Comparison of ENCODE assay signal across 16 mouse cellular contexts in the genomic region with DNA sequence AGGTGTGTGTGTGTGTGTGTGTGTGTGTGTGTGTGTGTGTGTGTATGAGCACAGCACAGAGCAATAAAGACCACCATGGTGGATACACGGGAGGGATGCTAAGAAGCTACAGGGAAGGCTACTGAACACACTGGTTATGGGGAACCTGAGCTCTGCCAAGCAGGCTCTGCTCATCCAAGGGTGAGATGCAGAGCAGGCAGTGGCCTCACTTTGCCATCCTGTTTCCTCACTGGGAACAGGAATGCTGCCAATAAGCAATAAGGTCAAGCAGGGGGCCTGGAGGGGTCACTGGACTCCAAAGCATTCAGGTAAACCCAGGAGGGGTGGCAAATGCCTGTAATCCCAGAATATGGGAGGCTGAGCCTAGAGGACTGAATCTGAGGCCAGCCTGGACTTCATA. TPM values are rescaled to one million over a fixed set of nuclear protein-coding genes. Genes with fewer than 3 reads are reported as not detected.
DNase-seq lines count a peak whose midpoint lies in the region; ATAC-seq lines count a peak whose summit lies in the region.
"Had no signal": no experiment of that assay in that cellular context is flagged by ENCODE, and none has a peak within 500 bp of the region (broad histone marks: within the 10 kb centered on the region; RNA-seq: fewer than 3 reads in every experiment).

No protein-coding gene starts in this region.

- no peak overlapping the region for H3K4me2 ChIP-seq in intestine, embryonic 16.5 days (ENCODE audit: low read depth, low read length)
- H3K4me2 ChIP-seq in intestine, embryonic 15.5 days (replicated peaks): no peak overlapping the region
- H3K4me2 ChIP-seq: embryonic facial prominence, embryonic 13.5 days; embryonic facial prominence, embryonic 15.5 days; forebrain, embryonic 13.5 days had no signal

- 67% methylated on average over 1 of the region's 1 CpGs for WGBS in intestine, embryonic 16.5 days
- 50% methylated on average over 1 of the region's 1 CpGs for WGBS in intestine, embryonic 15.5 days

- H3K27ac ChIP-seq in intestine, embryonic 16.5 days (ENCODE audit: low read length): peak overlapping the region; percentile 33; the same call in 1 of the 2 replicates
- no peak overlapping the region for H3K27ac ChIP-seq in intestine, embryonic 15.5 days
- H3K27ac ChIP-seq: embryonic facial prominence, embryonic 13.5 days; embryonic facial prominence, embryonic 15.5 days; forebrain, embryonic 13.5 days had no signal

- no peak overlapping the region for H3K9ac ChIP-seq in intestine, embryonic 16.5 days (ENCODE audit: low read depth, low read length)
- H3K9ac ChIP-seq in intestine, embryonic 15.5 days: no peak overlapping the region
- H3K9ac ChIP-seq: embryonic facial prominence, embryonic 13.5 days; embryonic facial prominence, embryonic 15.5 days; forebrain, embryonic 13.5 days had no signal

- DNase-seq in cerebellum, postnatal 10 days: peak; percentile 50 to 63
- no peak for DNase-seq in cerebellum, adult 9-11 months
- DNase-seq: adrenal gland, adult 2 months; adrenal gland, postnatal 10 days; adrenal gland, postnatal 25 days; cerebellum, adult 11 months; cerebellum, adult 8-10 months; cerebellum, postnatal 36 days; embryo, embryonic 11 days had no signal

- H3K4me3 ChIP-seq in intestine, embryonic 16.5 days (ENCODE audit: low read length): no peak overlapping the region
- H3K4me3 ChIP-seq in intestine, embryonic 15.5 days (replicated peaks): no peak overlapping the region
- H3K4me3 ChIP-seq: embryonic facial prominence, embryonic 13.5 days; embryonic facial prominence, embryonic 15.5 days; erythroblast, embryonic 14.5 days; forebrain, embryonic 13.5 days had no signal

- H3K27me3 ChIP-seq in intestine, embryonic 16.5 days (replicated peaks; ENCODE audit: control insufficient read depth, insufficient read depth, low read length): no peaks in the 10 kb centered on the region
- no peaks in the 10 kb centered on the region for H3K27me3 ChIP-seq in intestine, embryonic 15.5 days (replicated peaks)
- H3K27me3 ChIP-seq: embryonic facial prominence, embryonic 13.5 days; embryonic facial prominence, embryonic 15.5 days; forebrain, embryonic 13.5 days had no signal

- ATAC-seq in intestine, embryonic 16.5 days: no peak
- no peak for ATAC-seq in intestine, embryonic 15.5 days
- ATAC-seq: forebrain, embryonic 13.5 days; forebrain, embryonic 16.5 days had no signal

- no peaks in the 10 kb centered on the region for H3K36me3 ChIP-seq in intestine, embryonic 16.5 days (ENCODE audit: control insufficient read depth, insufficient read depth, low read length)
- 0 out of 2 replicates have a peak, but pooled peaks cover 2% of the 10 kb centered on the region for H3K36me3 ChIP-seq in intestine, embryonic 15.5 days
- H3K36me3 ChIP-seq: embryonic facial prominence, embryonic 15.5 days had no signal

- no peaks in the 10 kb centered on the region for H3K9me3 ChIP-seq in intestine, embryonic 16.5 days (ENCODE audit: control insufficient read depth, low read length)
- no peaks in the 10 kb centered on the region for H3K9me3 ChIP-seq in intestine, embryonic 15.5 days
- H3K9me3 ChIP-seq: embryonic facial prominence, embryonic 13.5 days; embryonic facial prominence, embryonic 15.5 days; forebrain, embryonic 13.5 days had no signal

- H3K4me1 ChIP-seq in intestine, embryonic 16.5 days (ENCODE audit: control insufficient read depth, insufficient read depth, low read length): peaks cover 53% of the 10 kb centered on the region
- H3K4me1 ChIP-seq in intestine, embryonic 15.5 days (replicated peaks): peaks cover 45% of the 10 kb centered on the region

RNA-seq across cellular contexts. Expression of a gene that starts 25.4 kb away (rescaled TPM):
- polyA plus RNA-seq in intestine, embryonic 16.5 days (2015; fragmentation: Nextera tagmentation; extraction: Ambion mirVana): 22.9 and 24.1 TPM in 2 replicates
- polyA plus RNA-seq in intestine, embryonic 15.5 days (2015; fragmentation: Nextera tagmentation; extraction: Ambion mirVana): 26.6 and 27.9 TPM in 2 replicates
